Mouse (Mus musculus) embryonic facial prominence, embryonic 15.5 days (tissue): ENCODE data around the gene Tanc2. TPM values are rescaled to one million over a fixed set of nuclear protein-coding genes. Genes with fewer than 3 reads are reported as not detected.

Source experiments
- ATAC-seq: fragments of 200-750 bp; cut with Nextera tagmentation; 2 replicates; pipeline ENCODE4 v1.8.0; 2017; ENCODE audit warnings: low read depth, moderate TSS enrichment; ENCODE audit not compliant: insufficient number of reproducible peaks, low FRiP score, low TSS enrichment
- H3K27ac ChIP-seq: fragments of 300-500 bp; sonication (generic); replicated peaks from 2 replicates; pipeline ENCODE4 v1.5.1; 2015; ENCODE audit warnings: mild to moderate bottlenecking, inconsistent platforms
- H3K27me3 ChIP-seq: fragments of 300-500 bp; sonication (generic); 2 replicates; pipeline ENCODE4 v1.6.1; 2015; ENCODE audit warnings: inconsistent platforms
- H3K36me3 ChIP-seq: fragments of 300-500 bp; sonication (generic); 2 replicates; pipeline ENCODE4 v1.6.1; 2015; ENCODE audit warnings: mild to moderate bottlenecking, inconsistent platforms
- H3K4me1 ChIP-seq: fragments of 300-500 bp; sonication (generic); 2 replicates; pipeline ENCODE4 v1.6.1; 2015; ENCODE audit warnings: inconsistent platforms
- H3K4me2 ChIP-seq: fragments of 300-500 bp; sonication (generic); replicated peaks from 2 replicates; pipeline ENCODE4 v1.6.1; 2015; ENCODE audit warnings: mild to moderate bottlenecking, inconsistent platforms
- H3K4me3 ChIP-seq: fragments of 300-500 bp; sonication (generic); replicated peaks from 2 replicates; pipeline ENCODE4 v1.5.1; 2015; ENCODE audit warnings: mild to moderate bottlenecking, inconsistent platforms
- H3K9ac ChIP-seq: fragments of 300-500 bp; sonication (generic); 2 replicates; pipeline ENCODE4 v1.6.1; 2015; ENCODE audit warnings: inconsistent platforms
- H3K9me3 ChIP-seq: fragments of 300-500 bp; sonication (generic); replicated peaks from 2 replicates; pipeline ENCODE4 v1.6.1; 2016; ENCODE audit warnings: inconsistent platforms
- WGBS: fragments of 180-500 bp; shearing (Covaris S2); methylation state at CpG from one replicate; pipeline ENCODE4 v1.1.7; 2015; 5-methylcytosine and 5-hydroxymethylcytosine counted together
- polyA plus RNA-seq: library from polyadenylated mRNA; unstranded; fragments of >200 nt; fragmentation: Nextera tagmentation; extraction: Ambion mirVana; gene quantifications from 2 replicates; pipeline ENCODE4 v1.2.1, GENCODE M21; 2015

The Tanc2 gene
- polyA plus RNA-seq, 1 experiment from 2014 or later, result 12.7 TPM

DNA sequence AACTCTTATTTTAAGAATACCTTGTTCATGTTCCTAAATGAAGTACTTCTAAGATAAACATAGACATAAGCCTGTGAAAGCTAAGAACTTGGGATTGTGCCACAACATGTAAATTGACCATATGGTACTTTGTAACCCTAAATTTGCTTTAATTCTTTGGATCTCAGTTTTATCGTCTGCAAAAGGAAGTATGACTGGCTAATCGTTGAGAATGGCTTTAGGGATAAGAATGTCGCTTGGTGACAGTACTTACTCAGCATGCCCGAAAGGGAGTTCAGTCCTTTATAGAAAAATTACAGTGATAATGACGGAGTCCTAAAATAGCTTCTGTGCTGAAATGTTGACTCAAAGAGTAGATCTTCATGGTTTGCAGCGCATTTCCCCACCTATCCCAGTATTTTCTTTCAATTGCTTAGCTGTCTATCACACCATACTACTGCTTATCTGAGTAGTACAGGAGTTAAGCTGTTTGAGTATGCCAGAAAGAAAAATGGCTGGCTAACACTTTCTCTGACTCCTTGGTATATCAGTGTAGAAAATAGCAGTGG lies 246.6 kb downstream of the Tanc2 start:
- Histone ChIP-seq H3K27ac (no peak overlapping the region), H3K4me1 (no peaks in the 10 kb centered on the region), H3K4me3 (no peak overlapping the region), H3K9me3 (no peaks in the 10 kb centered on the region), H3K27me3 (no peaks in the 10 kb centered on the region), H3K4me2 (no peak overlapping the region), H3K36me3 (0 out of 2 replicates have a peak, but pooled peaks cover 4% of the 10 kb centered on the region), H3K9ac (no peak overlapping the region)
- no peak for ATAC-seq
- WGBS, result 76% methylated on average over 6 of the region's 6 CpGs

- H3K4me1 ChIP-seq, result no peaks in the 10 kb centered on the region
- no peaks in the 10 kb centered on the region for H3K9me3 ChIP-seq
- H3K27ac ChIP-seq, result no peak overlapping the region
- no peak overlapping the region for H3K4me3 ChIP-seq
- no peaks in the 10 kb centered on the region for H3K27me3 ChIP-seq
- no peak overlapping the region for H3K4me2 ChIP-seq
- ATAC-seq, result no peak
- H3K9ac ChIP-seq, result no peak overlapping the region
- 0 out of 2 replicates have a peak, but pooled peaks cover 4% of the 10 kb centered on the region for H3K36me3 ChIP-seq
These were observed 248.2 kb downstream of the Tanc2 start for GRCm38 (mm10) chr11:105837962-105838361.

- no peak overlapping the region for H3K27ac ChIP-seq
- 90% methylated on average over 1 of the region's 1 CpGs for WGBS
- no peak overlapping the region for H3K4me2 ChIP-seq
- no peak overlapping the region for H3K4me3 ChIP-seq
- H3K27me3 ChIP-seq, result no peaks in the 10 kb centered on the region
- no peaks in the 10 kb centered on the region for H3K9me3 ChIP-seq
- no peaks in the 10 kb centered on the region for H3K36me3 ChIP-seq
- H3K9ac ChIP-seq, result no peak overlapping the region
- ATAC-seq, result no peak
- no peaks in the 10 kb centered on the region for H3K4me1 ChIP-seq
These were observed 256.1 kb downstream of the Tanc2 start for GRCm38 (mm10) chr11:105845901-105846300.

DNA sequence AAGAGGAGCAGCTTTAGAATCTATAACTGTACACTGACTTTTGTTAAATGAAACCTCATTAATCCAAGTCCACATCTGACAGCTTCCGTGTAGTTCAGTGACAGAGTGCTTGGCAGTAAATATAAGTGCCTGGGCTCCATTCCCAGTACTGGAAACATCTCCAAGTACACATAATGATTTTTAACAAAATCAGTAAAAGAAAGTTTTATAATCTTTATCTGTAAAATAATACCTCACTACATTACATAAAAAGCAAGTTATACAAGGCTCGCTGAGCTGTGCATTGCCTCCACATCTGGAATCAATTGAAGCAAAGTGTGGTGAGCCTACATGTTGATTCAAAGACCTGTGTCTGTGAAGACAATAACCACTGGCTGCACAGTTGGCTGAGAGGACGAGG lies 265.7 kb downstream of the Tanc2 start:
- no peak overlapping the region for H3K4me2 ChIP-seq
- no peak overlapping the region for H3K27ac ChIP-seq
- H3K9me3 ChIP-seq, result no peaks in the 10 kb centered on the region
- H3K9ac ChIP-seq, result no peak overlapping the region
- H3K36me3 ChIP-seq, result no peaks in the 10 kb centered on the region
- no peaks in the 10 kb centered on the region for H3K4me1 ChIP-seq
- no peaks in the 10 kb centered on the region for H3K27me3 ChIP-seq
- ATAC-seq, result no peak
- H3K4me3 ChIP-seq, result no peak overlapping the region
- WGBS, result 30% methylated on average over 3 of the region's 3 CpGs

DNA sequence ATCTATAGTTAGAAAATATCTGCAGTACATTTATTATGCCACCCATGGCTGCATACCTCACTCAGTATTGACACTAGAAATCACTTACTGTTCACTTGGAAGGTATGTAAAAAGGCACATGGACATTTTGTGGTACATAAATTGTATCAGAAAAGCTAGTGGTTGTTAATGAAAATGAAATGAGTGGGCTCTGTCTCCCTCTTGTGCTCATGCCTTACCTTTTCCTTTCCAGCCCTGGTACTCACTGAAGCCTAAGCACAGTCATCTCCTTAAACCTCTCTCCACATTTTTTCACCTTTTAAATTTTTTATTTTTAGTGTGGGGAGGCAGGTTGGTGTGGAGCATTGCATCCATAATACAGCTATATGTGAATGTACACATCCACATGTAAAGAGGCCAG lies 268.3 kb downstream of the Tanc2 start:
- Histone ChIP-seq H3K9ac (no peak overlapping the region), H3K27me3 (no peaks in the 10 kb centered on the region), H3K9me3 (no peaks in the 10 kb centered on the region), H3K4me2 (no peak overlapping the region), H3K27ac (no peak overlapping the region), H3K4me3 (no peak overlapping the region), H3K4me1 (no peaks in the 10 kb centered on the region), H3K36me3 (no peaks in the 10 kb centered on the region)
- no peak for ATAC-seq

- Histone ChIP-seq H3K9me3 (no peaks in the 10 kb centered on the region), H3K27me3 (no peaks in the 10 kb centered on the region), H3K4me3 (no peak overlapping the region), H3K36me3 (no peaks in the 10 kb centered on the region), H3K27ac (no peak overlapping the region), H3K9ac (no peak overlapping the region), H3K4me2 (no peak overlapping the region), H3K4me1 (no peaks in the 10 kb centered on the region)
- no peak for ATAC-seq
- 89% methylated on average over 1 of the region's 1 CpGs for WGBS
These were observed 295.8 kb downstream of the Tanc2 start for GRCm38 (mm10) chr11:105885558-105885957.

GRCm38 (mm10) chr11:105887281-105887680 lies 297.5 kb downstream of the Tanc2 start:
- Histone ChIP-seq H3K9me3 (no peaks in the 10 kb centered on the region), H3K9ac (no peak overlapping the region), H3K27ac (no peak overlapping the region), H3K36me3 (no peaks in the 10 kb centered on the region), H3K4me2 (no peak overlapping the region), H3K4me1 (no peaks in the 10 kb centered on the region), H3K27me3 (no peaks in the 10 kb centered on the region), H3K4me3 (no peak overlapping the region)
- WGBS, result 68% methylated on average over 1 of the region's 1 CpGs
- ATAC-seq, result no peak

DNA sequence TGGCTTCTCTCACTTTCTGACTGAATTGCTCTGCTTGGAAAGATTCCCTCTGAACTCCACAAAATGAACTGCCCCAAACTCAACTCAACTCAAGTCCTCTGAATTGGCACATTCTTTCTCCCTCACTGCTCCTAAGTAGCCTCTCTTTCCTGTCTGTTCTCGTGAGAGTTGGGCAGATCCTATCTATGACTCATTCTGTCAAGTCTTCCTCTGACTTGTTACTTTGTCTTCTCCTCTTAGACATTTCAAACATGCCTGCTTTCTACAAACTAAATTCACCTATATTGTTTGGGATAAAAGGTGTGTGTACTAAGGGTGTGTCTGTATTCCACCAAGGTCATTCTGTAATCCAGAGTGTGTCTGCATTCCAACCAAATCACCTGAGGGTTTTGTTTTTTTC lies 309.4 kb downstream of the Tanc2 start:
- H3K4me3 ChIP-seq, result no peak overlapping the region
- no peak overlapping the region for H3K27ac ChIP-seq
- no peak overlapping the region for H3K9ac ChIP-seq
- 52% methylated on average over 1 of the region's 1 CpGs for WGBS
- no peaks in the 10 kb centered on the region for H3K4me1 ChIP-seq
- no peaks in the 10 kb centered on the region for H3K27me3 ChIP-seq
- ATAC-seq, result no peak
- H3K9me3 ChIP-seq, result no peaks in the 10 kb centered on the region
- no peak overlapping the region for H3K4me2 ChIP-seq
- H3K36me3 ChIP-seq, result peaks cover 5% of the 10 kb centered on the region; the same call in 1 of the 2 replicates

- Histone ChIP-seq H3K4me2 (no peak overlapping the region), H3K27ac (no peak overlapping the region), H3K4me1 (no peaks in the 10 kb centered on the region), H3K4me3 (no peak overlapping the region), H3K9me3 (no peaks in the 10 kb centered on the region), H3K27me3 (no peaks in the 10 kb centered on the region), H3K9ac (no peak overlapping the region), H3K36me3 (peaks cover 5% of the 10 kb centered on the region; the same call in 1 of the 2 replicates)
- WGBS, result 70% methylated on average over 2 of the region's 2 CpGs
- ATAC-seq, result no peak
These were observed 311.7 kb downstream of the Tanc2 start for GRCm38 (mm10) chr11:105901501-105901900.

DNA sequence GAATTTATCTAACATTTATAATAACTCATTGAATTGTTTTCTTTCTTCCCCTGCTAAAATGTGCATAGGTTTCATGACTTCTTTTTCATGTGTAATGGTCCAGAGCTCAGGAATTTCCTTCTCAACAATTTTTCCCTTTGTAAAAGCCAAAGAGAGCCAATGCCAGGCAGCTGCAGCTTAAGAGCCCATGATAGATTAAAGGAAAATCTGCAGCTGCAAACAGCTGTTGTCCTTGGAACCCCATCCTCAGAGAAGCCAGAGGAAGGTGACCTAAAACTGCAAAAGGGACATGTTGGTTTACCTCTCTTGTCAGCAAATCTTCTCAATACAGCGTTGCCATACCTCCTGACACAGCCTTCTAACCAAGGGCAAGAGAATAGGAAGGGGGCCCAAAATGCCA lies 313.2 kb downstream of the Tanc2 start:
- Histone ChIP-seq H3K4me2 (no peak overlapping the region), H3K4me3 (no peak overlapping the region), H3K9me3 (no peaks in the 10 kb centered on the region), H3K9ac (no peak overlapping the region), H3K27me3 (no peaks in the 10 kb centered on the region), H3K36me3 (no peaks in the 10 kb centered on the region), H3K4me1 (no peaks in the 10 kb centered on the region), H3K27ac (no peak overlapping the region)
- 82% methylated on average over 1 of the region's 1 CpGs for WGBS
- no peak for ATAC-seq

GRCm38 (mm10) chr11:105905529-105906213 lies 315.9 kb downstream of the Tanc2 start:
- WGBS, result 53% methylated on average over 4 of the region's 4 CpGs
- Histone ChIP-seq H3K36me3 (no peaks in the 10 kb centered on the region), H3K27ac (no peak overlapping the region), H3K4me1 (no peaks in the 10 kb centered on the region), H3K4me3 (no peak overlapping the region), H3K4me2 (no peak overlapping the region), H3K27me3 (no peaks in the 10 kb centered on the region), H3K9ac (no peak overlapping the region), H3K9me3 (no peaks in the 10 kb centered on the region)
- no peak for ATAC-seq

GRCm38 (mm10) chr11:105907381-105907780 lies 317.6 kb downstream of the Tanc2 start:
- no peaks in the 10 kb centered on the region for H3K9me3 ChIP-seq
- no peak overlapping the region for H3K4me2 ChIP-seq
- no peak overlapping the region for H3K27ac ChIP-seq
- ATAC-seq, result no peak
- no peak overlapping the region for H3K9ac ChIP-seq
- no peak overlapping the region for H3K4me3 ChIP-seq
- H3K27me3 ChIP-seq, result no peaks in the 10 kb centered on the region
- WGBS, result 86% methylated on average over 1 of the region's 1 CpGs
- no peaks in the 10 kb centered on the region for H3K4me1 ChIP-seq
- no peaks in the 10 kb centered on the region for H3K36me3 ChIP-seq
